Mouse (Mus musculus): ENCODE measurements around the gene Stmn1.
"Not testable (repeated sequence)": the region's sequence is repeated elsewhere in the genome, so short reads cannot be mapped to it uniquely, and the experiment has no call there.

Gene Stmn1

GRCm38 (mm10) chr4:134479839-134480238, 11.7 kb downstream of the Stmn1 start:
- in situ Hi-C loops (cut with MboI; ENCODE audit: low pct_unique_long_range_greater_than_20kb in 1 of 2, low sequenced_read_pairs in 2 of 2, unreplicated experiment in 1 of 2) = loop anchor here (5.0 kb wide), 2 partner anchors 73 to 78 kb away; no protein-coding TSS in a partner anchor

DNA sequence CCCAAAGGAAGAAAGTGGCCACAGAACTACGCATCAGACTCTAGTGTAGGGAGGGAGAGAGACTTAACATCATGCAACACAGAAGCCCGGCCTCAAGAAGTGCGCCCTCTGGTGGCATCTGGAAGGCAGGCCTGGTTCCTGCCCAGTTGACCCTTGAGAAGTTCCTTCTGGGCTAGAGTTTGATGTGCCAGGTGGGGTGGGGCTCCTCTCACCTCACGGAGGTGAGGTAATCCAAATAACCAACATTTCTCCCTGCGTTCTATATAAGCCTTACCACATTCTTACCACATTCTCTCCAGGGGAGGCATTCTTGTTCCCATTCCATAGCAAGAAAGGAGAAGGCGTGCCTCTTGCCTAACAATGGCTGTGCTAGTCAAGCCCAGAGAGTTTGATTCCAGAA, 12.7 kb downstream of the Stmn1 start:
- in situ Hi-C loops (cut with MboI; ENCODE audit: low pct_unique_long_range_greater_than_20kb in 1 of 2, low sequenced_read_pairs in 2 of 2, unreplicated experiment in 1 of 2) = no loop called here

DNA sequence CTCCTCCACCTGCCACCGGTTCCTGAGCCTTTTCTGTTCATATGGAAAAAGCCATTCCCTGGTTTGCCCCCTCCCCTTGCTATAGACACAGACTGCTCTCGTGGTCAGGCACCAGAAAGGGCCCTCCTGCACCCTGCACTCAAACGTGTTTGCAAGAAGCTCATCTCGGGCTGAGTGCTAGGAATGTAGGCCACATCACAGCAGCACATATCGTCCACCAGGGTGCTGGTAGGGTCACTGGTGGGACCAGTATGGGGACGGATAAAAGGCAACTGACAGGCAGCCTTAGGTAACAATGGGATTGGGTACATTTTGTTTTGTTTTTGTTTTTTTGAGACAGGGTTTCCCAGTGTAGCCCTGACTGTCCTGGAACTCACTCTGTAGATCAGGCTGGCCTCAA, 13.2 kb downstream of the Stmn1 start:
- in situ Hi-C loops (cut with MboI; ENCODE audit: low pct_unique_long_range_greater_than_20kb in 1 of 2, low sequenced_read_pairs in 2 of 2, unreplicated experiment in 1 of 2) = no loop called here

GRCm38 (mm10) chr4:134482442-134482841, 14.3 kb downstream of the Stmn1 start:
- in situ Hi-C loops (cut with MboI; ENCODE audit: low pct_unique_long_range_greater_than_20kb in 1 of 2, low sequenced_read_pairs in 2 of 2, unreplicated experiment in 1 of 2) = no loop called here

DNA sequence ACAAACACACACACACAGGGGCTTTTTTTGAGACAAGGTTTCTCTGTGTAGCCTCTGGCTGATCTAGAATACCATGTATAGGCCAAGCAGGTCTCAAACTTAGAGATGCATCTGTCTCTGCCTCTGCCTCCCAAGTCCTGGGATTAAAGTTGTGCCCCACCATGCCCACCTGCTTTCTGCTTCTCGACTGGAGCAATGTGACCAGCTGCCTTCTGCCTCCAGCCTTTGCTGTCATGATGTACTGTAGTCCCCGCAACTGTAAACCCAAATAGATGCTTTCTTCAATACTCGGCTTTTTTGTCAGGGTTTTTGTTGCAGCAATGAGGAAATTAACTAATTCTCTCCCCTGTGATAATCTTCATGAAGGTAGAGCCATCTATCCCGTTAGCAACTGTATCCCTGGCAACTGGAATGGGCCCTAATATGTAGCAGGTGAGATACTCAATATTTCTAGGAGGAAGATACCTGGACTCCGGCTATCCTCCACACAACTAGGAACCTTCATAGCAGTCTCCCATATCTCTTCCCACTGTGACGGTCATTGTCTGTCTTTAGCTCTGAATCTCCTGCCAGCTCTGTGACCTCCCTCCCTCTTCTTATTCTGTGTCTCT, 15.1 kb downstream of the Stmn1 start:
- in situ Hi-C loops (cut with MboI; ENCODE audit: low pct_unique_long_range_greater_than_20kb in 1 of 2, low sequenced_read_pairs in 2 of 2, unreplicated experiment in 1 of 2) = no loop called here

GRCm38 (mm10) chr4:134483696-134484095, 15.6 kb downstream of the Stmn1 start:
- in situ Hi-C loops (cut with MboI; ENCODE audit: low pct_unique_long_range_greater_than_20kb in 1 of 2, low sequenced_read_pairs in 2 of 2, unreplicated experiment in 1 of 2) = no loop called here

GRCm38 (mm10) chr4:134484231-134484630, 16.1 kb downstream of the Stmn1 start:
- in situ Hi-C loops (cut with MboI; ENCODE audit: low pct_unique_long_range_greater_than_20kb in 1 of 2, low sequenced_read_pairs in 2 of 2, unreplicated experiment in 1 of 2) = no loop called here

- in situ Hi-C loops (cut with MboI; ENCODE audit: low pct_unique_long_range_greater_than_20kb in 1 of 2, low sequenced_read_pairs in 2 of 2, unreplicated experiment in 1 of 2) = no loop called here
These were observed 17.2 kb downstream of the Stmn1 start for GRCm38 (mm10) chr4:134485151-134485900.

DNA sequence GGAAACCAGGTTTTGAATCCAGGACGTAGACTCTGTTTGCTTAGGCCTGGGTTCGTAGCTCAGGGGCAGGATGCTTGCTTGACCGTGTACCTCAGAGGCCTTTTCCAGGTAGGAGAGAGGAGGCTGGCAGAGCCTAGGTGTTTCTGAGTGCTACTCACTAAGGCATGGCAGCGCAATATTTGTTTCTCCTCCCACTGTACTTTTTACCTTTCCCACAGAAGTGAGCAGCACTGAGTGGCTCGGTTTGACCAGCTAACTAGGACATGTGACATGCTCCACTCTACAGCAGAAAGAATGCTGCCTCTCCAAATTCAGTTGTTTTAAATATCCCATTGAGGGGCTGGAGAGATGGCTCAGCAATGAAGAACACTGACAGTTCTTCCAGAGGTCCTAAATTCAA, 20.1 kb downstream of the Stmn1 start:
- in situ Hi-C loops (cut with MboI; ENCODE audit: low pct_unique_long_range_greater_than_20kb in 1 of 2, low sequenced_read_pairs in 2 of 2, unreplicated experiment in 1 of 2) = no loop called here

- in situ Hi-C loops (cut with MboI; ENCODE audit: low pct_unique_long_range_greater_than_20kb in 1 of 2, low sequenced_read_pairs in 2 of 2, unreplicated experiment in 1 of 2) = no loop called here
These were observed 22.0 kb downstream of the Stmn1 start for GRCm38 (mm10) chr4:134489986-134490665.

DNA sequence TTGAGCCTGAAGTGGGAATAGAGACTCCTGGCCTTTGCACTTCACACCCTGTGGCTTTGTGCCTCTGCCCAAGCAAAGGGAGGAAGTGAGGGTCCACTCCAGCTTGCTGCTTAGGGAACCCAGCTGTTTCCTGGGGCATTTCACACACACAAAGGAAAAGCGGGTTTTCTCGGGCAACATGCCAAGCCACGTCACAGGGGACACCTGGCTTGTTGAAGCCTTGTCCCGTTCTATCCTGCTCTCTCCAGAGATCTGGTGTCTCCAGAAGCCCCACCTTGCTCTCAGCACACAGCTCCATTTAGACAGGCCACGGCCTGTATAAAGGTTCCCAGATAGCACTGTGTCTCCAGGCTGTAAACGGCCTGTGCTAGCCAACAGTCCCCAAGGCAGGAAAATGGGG, 23.6 kb downstream of the Stmn1 start:
- in situ Hi-C loops (cut with MboI; ENCODE audit: low pct_unique_long_range_greater_than_20kb in 1 of 2, low sequenced_read_pairs in 2 of 2, unreplicated experiment in 1 of 2) = no loop called here

DNA sequence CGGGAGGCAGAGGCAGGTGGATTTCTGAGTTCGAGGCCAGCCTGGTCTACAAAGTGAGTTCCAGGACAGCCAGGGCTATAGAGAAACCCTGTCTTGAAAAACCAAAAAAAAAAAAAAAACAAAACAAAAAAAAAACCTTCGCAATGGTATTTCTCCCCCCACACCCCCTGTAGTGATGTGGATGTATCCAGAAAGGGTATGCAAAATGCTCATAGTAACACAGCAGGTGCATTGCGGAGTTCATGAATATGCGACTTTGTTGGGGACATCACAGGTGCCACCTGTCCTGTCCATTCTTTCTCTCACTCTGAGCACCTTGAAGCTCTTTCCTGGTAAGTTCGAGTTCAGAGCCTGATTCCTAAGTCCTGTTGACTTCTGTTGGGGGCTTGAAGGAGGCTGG, 26.0 kb downstream of the Stmn1 start:
- in situ Hi-C loops (cut with MboI; ENCODE audit: low pct_unique_long_range_greater_than_20kb in 1 of 2, low sequenced_read_pairs in 2 of 2, unreplicated experiment in 1 of 2) = not testable (repeated sequence)

GRCm38 (mm10) chr4:134494780-134495545, 26.8 kb downstream of the Stmn1 start:
- in situ Hi-C loops (cut with MboI; ENCODE audit: low pct_unique_long_range_greater_than_20kb in 1 of 2, low sequenced_read_pairs in 2 of 2, unreplicated experiment in 1 of 2) = no loop called here

GRCm38 (mm10) chr4:134495546-134495923, 27.4 kb downstream of the Stmn1 start:
- in situ Hi-C loops (cut with MboI; ENCODE audit: low pct_unique_long_range_greater_than_20kb in 1 of 2, low sequenced_read_pairs in 2 of 2, unreplicated experiment in 1 of 2) = no loop called here

GRCm38 (mm10) chr4:134496595-134497210, 28.6 kb downstream of the Stmn1 start, which contains the start of gene Paqr7:
Gene Paqr7 (plus strand): TSS chr4:134496697.
- in situ Hi-C loops (cut with MboI; ENCODE audit: low pct_unique_long_range_greater_than_20kb in 1 of 2, low sequenced_read_pairs in 2 of 2, unreplicated experiment in 1 of 2) = no loop called here

- in situ Hi-C loops (cut with MboI; ENCODE audit: low pct_unique_long_range_greater_than_20kb in 1 of 2, low sequenced_read_pairs in 2 of 2, unreplicated experiment in 1 of 2) = no loop called here
These were observed 29.1 kb downstream of the Stmn1 start for GRCm38 (mm10) chr4:134497223-134497622.

DNA sequence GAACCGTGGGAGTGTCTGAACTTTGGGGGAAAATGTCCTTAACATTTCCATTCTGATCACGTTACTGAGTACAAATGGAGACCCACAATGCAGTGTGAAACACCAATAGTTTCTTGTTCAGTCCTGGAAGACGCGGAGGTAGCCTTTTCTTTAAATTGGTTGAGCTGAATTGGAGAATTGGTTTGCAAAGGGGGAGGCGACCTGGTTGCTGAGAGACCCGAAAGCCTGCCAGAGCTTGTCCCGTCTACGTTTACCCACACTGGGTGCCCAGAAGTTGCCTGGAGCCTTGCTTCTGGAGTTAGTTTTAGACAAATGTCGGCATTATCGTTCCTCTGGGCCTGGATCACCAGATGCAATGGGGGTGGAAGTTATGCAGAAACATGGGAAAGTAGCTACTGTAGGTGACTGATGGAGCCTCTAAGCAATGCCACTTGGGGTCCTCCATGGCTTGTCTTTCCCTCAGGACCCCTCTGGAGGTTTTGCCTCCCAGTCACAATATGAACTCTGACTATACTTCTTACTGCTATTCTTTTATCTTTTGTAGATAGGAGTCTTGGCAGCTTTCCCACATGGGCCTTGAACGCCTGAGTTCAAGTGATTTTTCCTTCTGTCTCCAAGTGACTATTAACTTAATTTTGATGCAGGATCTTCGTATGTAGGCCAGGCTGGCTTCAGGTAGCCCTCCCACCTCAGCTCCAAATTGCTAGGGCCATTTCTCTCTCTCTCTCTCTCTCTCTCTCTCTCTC, 30.0 kb downstream of the Stmn1 start:
- in situ Hi-C loops (cut with MboI; ENCODE audit: low pct_unique_long_range_greater_than_20kb in 1 of 2, low sequenced_read_pairs in 2 of 2, unreplicated experiment in 1 of 2) = no loop called here

- in situ Hi-C loops (cut with MboI; ENCODE audit: low pct_unique_long_range_greater_than_20kb in 1 of 2, low sequenced_read_pairs in 2 of 2, unreplicated experiment in 1 of 2) = not testable (repeated sequence)
These were observed 30.9 kb downstream of the Stmn1 start for GRCm38 (mm10) chr4:134498983-134499382.

Data from mouse embryonic stem cell (cell line).